Mouse (Mus musculus) cerebellum, postnatal 36 days (tissue): ENCODE measurements around the gene Srp9.

Experiments
- DNase-seq, 2 experiments: peaks; one replicate each; pipeline ENCODE4 v3.0.0; 2021 to 2022; ENCODE audit warnings: mixed read lengths in 2 of 2

Gene Srp9

DNA sequence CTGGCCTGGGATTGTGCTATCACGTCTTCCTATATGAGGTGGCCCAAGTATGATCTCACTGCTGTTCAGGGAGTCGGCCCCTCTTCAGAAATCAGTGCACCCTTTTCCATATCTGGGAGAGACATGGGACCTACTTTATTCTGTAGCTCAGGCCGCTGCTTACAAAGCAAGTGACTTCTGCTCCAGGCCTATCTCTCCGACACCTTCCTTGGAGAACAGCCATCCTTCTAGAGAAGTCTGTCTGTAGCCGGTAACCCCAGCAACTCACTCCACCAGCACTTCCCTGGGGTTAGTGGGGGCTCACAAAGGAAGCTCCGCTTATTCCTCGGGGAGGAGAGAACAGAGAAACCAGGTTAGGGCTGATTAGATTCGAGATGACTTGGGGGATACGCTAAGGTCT, 17.3 kb upstream of the Srp9 start:
- DNase-seq = no peak

DNA sequence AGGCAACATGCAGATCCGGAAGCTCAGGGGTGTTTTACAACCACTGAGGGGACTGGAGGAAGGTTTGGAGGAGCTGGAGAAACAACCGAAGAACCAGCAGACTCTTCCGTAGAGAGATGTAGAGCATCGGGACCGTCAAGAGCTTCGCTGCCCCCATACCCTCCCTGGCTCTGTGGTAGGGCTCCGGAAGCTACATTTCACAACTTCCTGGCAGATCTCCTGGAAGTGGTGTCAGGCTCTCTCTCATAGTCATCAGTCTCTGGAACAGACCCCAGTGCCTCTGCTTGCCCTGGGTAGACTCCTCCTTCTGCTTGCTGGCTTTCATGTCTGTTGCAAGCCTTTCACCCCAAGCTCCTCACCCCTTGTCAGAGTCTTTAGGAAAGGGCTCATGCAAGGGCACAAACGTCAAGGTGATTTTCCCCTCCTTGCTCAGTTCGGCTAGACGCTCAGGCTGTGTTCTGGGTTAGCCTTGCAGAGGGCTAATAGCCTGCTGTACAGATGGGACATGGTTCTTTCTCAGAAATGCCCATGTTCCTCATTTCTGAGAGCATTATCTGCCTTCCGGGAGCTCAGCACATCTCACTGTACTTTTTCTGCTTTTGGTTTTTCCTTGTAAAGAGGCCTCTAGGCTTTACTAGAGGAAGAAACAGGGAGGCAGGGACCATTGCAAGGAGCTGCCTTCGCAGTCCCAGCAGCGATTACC, 16.0 kb upstream of the Srp9 start:
- no peak for DNase-seq

DNA sequence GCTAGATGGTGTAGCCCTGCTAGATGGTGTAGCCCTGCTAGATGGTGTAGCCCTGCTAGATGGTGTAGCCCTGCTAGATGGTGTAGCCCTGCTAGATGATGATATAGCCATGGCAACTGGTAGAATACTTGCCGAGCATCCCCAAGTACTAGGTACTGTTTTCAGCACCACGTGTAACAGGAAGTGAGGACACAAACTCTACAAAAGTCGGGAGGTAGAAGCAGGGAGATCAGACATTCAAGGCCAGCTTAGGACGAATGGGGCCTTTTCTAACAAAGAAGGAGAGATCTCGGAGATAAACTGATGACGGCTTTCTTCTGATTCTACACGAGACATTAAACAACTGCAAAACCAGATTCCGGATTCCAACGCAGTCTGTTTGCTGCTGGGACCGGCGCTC, 14.4 kb upstream of the Srp9 start:
- DNase-seq = no peak

DNA sequence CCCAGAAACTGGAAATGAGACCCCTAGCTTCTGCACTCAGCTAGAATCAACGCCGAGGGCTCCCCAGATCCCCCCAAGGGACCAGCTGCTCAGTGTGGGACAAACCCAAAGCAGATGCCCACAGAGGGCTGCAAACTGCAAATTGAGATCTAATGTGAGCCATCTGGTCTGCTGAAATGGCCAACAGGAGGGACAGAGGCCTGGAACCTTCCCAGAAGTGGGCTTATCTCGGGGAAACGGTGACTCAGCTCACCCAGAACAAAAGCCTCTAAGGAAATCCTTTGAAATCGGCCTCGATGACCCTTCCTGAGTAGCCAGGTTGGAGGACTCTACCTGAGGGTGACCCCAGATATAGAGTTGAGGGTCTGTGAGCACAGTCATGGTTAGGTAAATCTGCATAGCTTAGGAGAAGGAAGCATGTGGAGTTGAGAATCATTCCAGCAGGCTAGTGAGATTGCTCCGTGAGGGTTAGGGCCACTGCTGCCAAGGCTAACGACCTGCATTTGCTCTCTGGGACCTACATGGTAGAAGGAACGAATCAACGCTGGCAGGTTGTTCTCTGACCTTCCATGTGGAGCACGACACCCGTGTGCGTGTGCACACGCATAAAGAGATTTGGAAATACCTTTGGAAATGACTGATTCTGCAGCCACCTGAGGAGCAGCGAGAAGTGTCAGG, 13.7 kb upstream of the Srp9 start:
- peak; percentile 35 to 45 for DNase-seq

DNA sequence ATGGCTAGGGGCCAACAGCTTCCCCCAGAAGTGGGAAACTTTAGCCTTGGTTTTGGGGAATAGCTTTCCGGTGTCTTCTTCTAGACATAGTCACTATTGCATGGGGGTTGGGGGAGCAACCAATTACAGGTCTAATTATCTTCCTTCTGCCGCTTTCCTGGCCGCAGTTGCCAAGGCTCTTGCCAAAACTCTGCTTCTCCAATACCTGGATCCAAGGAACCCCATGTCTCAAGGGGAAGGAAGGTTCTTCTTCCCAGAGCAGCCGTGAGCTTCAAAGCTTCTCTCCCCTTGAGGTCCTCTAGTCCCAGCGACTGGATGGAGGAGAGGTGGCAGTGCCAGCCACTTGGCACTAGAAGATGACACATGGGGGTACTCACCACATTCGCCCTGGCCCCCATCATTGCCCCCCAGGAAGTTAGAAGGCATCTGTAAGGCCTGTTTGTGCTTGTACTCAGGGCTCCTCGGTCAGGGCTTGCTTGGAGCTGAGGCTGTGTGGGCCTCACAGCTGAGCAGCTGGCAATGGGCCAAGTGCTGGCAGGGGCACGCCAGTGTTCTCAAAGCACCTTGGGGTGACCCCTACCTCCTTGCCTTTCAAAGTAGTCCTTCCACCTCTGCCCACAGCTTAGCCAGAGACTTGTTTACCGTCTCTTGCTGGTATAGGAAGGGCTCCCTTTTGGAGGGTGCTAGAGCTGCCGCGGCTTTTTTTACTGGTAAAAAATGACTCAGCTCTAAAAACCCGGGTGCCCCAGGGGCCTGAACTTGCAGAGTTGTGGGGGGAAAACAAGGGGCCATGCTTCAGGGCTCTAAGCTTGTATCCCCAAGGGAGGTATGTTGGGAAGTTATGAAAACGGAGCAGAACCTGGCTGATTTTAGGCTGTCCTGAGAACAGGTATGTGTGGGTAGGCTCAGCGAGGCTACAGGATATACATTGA, 12.9 kb upstream of the Srp9 start:
- peak; percentile 28 to 39 for DNase-seq

DNA sequence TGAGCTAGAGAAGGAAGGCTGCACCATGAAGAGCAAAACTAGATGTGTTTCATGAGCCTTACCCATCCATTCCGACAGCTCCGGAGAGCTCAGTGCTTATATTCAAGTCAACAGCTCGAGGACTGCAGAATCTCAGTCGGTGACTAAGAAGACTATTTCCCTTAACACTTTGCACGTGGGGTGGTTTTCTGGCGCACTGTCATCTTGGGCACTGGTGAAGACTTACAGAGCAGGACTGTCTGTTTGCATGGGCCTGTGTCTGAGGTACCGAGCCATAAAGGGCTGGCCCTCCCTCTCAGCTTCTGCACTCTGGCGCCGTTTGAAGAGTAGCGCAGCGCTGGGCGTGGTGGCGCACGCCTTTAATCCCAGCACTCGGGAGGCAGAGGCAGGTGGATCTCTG, 12.2 kb upstream of the Srp9 start:
- no peak for DNase-seq

DNA sequence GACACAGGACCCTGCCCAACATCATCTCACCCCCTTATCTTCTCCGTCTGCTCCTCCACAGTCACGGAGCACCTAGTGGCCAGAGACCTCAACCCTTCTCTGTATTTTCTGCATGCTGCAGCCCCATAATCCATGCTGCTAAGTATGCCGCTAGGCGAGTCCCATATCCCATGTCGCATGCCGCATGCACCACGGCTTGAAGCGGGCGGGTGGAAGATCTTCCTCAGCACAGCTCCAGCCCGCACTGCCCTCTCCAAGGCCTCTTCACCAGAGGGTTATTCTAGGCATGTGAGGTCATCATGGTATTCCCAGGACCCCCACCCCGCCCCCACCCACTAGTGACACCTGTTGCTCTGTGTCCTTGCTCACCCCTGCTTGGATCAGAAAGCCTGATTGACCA, 11.4 kb upstream of the Srp9 start:
- no peak for DNase-seq

DNA sequence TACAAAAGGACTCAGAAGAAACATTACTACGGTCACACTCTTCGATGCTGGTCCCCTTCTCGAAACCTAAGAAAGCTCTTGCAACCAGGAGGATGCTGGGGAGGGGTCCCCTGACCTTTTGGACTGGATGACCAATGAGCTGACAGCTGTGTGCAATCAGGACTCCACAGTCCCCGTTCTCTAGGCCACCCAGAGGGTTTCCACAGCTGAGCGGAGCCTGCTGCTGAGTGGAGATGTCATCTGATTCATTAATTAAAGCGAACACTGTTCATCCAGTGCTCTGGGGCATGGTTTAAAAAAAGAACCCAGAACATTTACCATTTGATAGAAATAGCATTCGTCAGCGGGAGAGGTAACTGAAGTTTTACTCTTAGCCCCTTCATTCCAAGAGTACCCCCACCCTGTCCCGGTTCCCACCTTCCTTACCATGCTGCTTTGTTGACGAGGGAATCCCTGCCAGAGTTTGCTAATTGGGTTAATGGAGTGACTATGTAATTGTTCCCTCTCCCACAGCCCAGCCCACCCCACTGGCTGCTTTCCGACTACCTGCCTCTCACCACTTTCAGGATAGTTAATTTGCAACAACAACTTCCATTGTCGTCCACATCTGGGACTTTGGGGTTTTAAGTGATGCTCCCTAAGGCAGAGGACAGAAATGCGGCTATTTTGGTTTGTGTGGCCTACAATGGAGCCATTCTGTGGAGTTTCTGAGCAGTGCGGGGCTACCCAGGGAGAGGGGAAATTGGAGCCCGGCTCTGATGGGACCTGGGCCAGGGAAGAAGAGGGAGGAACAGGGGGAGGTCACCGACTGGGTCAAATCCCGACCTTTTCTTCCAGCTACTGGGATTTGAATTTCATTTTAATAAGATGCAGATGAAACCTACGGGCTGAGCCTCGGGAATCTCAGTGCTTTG, 10.7 kb upstream of the Srp9 start:
- no peak for DNase-seq

DNA sequence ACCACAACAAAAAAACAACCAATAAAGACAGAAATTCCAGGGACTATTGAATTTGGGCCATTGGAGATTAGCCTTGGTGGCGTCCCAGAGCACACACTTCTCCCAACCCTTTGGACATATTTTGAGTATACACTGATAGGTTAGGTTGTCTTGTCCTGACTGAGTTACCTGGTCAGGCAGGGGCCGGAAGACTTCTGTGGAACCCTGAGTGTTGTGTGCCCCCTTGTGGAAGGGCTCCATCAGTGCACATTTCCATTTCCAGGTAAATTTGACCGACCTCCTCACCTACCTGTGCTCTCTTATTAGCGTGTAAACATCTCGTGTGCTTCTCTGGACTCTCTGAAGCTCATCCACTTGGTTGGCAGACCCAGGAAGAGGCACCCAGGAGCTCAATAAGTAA, 9.3 kb upstream of the Srp9 start:
- peak; percentile 48 to 56 for DNase-seq

DNA sequence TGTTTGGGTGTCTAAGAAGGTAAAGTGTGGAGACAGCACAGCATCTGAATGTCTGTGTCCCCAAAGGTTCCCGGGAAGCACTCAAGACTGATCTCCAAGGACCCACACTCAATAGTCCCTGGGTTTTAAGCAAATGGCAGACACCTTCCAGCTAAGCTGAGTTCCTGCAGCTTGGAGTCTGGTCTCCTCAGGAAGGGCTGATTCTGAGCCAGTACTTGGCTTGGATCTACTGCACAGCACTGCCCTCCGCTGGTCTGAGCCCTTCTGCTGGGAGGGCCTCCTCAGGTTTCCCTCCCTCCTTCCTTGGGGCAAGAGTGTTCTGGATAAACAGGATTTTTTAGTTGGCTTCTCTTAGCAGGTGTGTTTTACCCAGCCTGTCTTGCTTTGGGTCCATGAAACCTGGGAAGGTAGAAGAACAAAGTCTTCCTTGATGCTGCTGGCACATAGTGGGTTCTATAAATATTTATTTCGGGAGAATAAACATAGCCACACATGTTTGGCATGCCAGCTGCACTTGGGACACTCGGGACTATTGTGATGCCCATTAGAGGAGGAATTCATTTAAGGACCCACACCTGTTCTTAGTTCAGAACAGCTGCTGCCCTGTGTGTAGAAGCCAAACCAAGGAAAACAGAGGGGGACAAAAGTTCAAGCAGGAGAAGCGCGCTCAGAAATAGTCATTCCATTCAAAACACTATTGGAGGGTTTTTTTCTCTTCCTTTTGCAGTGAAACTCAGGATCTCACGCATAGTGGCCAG, 8.7 kb upstream of the Srp9 start:
- DNase-seq = peak; percentile 49 to 53

DNA sequence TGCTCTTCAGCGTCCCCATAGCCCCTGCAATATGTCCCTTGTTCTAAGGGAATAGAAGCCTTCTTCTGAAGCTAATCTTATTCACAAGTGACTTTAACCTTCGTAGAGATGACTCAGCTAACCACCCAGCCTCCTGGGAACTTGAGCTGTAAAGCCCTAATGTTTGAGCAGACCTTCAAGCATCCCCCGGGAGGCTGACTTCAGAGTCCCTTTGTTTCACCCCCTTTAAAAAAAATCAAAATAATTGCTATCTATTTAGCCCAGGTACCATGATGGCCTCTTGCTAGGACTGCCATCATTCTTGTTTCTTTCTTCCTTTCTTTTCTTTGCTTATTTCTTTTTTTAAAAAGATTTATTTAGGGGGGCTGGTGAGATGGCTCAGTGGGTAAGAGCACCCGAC, 2.1 kb upstream of the Srp9 start:
- no peak for DNase-seq

DNA sequence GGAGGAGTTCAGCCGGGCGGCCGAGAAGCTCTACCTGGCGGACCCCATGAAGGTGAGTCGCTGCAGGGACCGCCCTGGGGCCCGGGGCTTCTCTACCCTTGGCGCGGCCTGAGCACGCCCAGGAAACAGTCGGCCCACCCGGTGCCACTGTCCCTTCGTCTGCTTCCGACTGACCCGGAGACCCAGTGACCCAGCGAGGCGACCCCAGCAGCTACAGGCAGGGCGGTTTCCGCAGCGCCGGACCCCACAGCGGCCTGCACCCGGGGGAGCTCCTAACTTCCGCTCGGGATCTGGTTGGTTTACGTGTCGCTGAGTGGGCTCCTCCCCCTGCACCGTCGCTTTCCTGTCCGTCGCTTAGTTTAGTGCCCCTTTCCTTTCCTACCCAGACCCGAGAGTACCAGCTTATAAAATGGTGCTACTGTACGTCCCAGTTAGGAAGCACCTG, 409 bp downstream of the Srp9 start:
- DNase-seq = peak; percentile 71 to 81

DNA sequence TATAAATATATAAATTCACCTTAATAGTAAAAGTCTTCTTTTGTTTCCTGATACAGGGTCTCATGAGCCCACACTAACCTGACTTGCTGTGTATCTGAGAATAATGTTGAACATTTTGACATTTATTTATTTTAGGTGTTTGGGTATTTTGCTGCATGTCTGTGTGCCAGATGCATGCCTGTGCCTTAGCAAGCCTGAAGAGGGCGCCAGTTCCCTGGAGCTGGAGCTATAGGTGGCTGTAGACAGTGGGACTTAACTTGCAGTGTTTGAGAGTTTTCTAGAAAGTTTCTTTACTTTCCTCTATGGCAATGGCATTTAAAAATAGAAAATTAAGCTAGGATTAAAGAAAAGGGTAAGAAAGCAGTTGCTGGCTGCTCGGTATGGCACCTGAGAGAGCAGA, 6.3 kb downstream of the Srp9 start:
- DNase-seq = no peak

DNA sequence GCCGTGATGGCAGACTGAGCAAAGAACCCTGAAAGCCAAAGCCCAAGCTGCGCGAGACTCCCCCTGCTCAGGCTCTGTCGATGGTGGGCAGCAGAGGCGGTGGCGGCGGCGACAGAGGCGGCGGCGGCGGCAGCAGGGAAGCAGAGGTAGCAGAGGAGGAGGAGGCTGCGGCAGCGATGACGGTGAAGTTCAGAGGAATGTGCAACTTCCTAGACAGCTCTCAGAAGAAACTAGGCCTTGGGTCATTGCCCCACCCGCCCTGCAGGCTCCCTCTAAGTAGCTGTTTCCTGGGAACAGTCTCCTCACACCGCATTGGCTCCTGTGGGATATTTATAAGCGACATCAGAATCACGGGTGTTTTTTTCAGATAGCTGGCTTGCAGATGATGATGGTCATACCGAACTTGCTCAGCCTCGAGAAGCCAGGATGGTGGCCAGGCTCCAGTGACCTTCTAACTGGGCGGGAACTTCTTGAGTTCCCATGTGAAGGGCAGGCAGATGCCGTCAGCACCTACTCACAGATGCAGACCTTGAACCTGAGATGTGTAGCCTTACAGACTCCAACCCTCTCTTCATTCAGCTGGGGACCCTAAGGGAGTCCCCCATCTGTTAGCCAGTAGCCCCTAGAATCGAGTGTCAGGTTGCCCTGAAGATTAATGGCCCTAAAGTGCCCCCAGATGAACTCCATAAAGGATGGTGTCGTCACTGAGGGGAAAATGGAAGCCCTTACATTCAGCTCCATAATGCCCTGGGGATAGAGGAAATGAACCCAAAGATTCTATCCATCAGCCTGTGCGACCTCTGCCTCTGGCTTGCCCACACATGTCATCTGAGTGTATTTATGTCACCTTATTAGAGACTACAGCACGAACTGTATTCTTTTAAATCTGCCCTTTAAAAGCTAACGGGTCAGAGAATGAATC, 12.9 kb downstream of the Srp9 start:
- DNase-seq = no peak

DNA sequence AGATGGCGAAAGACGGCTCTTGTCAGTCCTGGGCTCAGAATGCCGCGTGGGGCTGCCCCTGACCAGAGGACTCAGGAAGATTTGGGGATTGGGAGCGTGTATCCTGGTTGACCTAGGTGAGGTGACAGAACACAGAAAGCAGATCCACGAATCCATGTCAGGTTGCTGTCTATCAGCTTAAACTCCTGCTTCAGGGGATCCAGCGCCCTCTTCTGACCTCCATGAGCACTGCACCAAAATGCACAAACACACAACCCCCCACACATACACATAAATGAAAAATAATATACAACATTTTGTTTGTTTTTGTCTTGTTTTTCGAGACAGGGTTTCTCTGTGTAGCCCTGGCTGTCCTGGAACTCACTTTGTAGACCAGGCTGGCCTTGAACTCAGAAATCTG, 13.6 kb downstream of the Srp9 start:
- DNase-seq = no peak

DNA sequence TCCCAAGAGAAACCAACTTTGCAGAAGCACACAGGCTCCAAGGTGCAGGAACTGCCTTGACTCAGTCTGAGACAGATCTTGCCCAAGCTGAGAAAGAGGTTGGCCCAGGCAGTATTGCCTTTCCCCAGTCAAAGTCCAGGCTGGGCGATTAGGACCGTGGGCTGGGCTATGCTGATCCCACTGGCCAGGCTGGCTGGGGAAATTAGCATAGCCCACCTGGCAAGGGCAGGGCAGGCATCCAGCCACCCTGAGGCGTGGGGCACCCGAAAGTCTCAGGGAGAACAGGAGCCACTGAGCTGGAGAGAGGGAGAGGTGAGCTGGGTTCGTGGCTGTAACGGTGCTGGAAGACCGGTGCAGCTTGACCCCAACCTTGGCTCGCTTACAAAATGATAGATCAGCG, 15.4 kb downstream of the Srp9 start:
- no peak for DNase-seq

DNA sequence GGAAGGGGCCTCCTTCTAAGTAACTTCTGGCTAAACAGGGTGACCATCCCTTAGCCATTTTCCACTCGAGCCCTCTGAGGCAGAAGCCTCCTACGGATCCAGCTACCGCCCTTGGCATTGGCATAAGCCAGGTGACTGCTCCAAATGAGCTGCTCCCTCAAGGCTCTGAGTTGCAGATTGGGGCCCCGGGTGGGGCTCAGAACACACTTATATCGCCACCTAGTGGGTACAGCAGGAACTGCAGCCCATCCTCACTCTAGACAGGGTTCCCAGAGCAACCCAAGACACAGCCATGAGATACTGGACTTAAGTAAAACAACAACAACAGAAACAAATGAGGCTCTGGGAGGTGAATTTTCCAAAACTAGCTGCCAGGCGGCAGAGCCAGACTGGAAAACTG, 15.8 kb downstream of the Srp9 start:
- DNase-seq = peak; percentile 85 to 88

DNA sequence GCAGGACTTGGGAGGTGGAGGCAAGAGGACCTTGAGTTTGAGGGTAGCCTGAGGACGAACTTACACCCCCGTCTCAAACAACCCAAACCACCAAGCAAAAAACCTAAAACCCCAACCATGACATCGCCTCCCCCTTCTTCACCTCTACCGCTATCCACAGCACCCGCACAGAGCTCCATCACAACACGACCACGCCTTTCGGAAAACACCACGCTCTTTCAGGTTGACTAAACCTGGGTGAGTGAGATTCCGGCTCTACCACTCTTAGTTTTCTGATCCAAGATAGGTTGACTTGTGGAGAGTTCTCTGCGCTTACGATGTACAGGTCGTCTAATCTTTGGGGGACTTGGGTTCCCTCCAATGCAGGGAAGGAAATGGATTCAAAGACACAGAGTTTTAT, 18.2 kb downstream of the Srp9 start:
- no peak for DNase-seq

DNA sequence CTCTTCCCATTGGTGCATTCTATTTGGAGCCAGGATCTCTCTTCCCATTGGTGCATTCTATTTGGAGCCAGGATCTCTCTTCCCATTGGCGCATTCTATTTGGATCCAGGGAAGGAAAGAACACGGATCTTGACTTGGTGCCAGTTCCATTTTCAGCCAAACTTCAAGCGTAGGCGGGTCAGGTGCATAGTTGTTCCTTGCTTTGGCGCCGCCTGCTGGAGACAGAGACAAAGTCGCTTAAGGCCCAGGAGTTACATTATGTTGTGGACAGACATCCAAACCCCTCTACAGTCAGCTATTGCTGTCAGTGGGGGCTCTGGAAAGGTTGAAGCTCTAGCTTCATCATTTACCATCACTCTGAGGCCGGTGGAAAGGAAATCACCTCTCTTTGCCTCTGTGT, 18.8 kb downstream of the Srp9 start:
- DNase-seq = no peak

DNA sequence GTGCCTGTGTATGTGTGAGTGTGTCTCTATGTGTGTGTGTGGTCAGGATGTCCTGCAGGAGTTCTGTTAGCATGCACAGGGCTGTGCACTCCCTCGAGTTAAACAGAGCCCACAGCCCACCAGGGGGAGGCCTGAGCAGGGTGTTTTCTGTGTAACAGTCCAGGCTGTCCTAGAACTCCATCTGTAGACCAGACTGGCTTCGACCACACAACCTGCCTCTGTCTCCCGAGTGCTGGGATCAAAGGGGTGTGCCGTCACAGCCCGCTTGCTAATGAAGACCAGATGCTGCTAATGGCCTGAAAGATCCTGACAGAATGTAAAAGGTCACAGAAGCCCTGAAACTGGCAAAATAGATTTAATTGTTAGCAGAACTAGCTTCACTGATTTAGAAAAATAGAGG, 21.0 kb downstream of the Srp9 start:
- DNase-seq = no peak
